14 mouse cellular contexts compared by ENCODE assay signal in the genomic region with DNA sequence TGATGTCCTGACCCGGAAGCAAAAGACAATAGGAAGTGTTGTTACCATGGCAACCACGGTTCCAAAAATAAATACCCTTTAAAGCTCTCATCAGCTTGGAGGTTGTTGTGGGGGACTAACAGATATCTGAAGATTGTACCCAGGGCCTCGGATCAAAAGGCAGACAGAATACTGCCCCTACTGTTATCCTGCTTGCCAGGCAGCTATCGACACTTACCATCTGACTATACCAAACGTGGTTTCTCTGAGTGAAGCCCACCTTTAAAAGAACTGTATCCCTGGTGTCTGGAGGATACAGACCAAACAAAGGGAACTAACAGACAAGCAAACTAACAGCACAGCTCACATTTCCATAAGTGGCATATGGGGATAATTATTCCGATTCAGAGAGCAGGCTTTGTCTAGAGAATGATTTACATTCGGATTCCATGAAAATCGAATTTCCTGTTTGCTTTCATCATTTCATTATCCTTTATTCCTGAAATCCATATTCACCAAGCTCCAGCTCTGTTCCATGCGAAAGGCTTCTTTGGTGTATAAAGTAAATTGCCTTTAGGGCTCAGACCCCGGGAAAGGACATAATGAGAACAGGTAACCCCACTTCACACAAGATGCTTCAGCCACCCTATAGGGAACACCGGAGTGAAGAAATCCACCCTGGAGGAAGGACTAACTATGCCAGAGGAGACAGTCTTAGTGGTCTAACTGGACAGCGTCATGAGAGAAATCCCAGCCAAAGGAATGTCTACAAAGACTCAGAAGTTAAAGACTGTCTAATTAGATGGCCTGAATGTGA.
DNase-seq lines count a peak whose midpoint lies in the region; ATAC-seq lines count a peak whose summit lies in the region.
"Had no signal": no experiment of that assay in that cellular context is flagged by ENCODE, and none has a peak within 500 bp of the region (broad histone marks: within the 10 kb centered on the region; RNA-seq: fewer than 3 reads in every experiment).

No protein-coding gene starts in this region.

- peak; percentile 78 for ATAC-seq in forebrain, embryonic 14.5 days
- peak; percentile 48 for ATAC-seq in midbrain, embryonic 13.5 days
- ATAC-seq: intestine, embryonic 15.5 days had no signal

- 45% methylated on average over 12 of the region's 12 CpGs for WGBS in forebrain, embryonic 14.5 days
- 44% methylated on average over 12 of the region's 12 CpGs for WGBS in midbrain, embryonic 13.5 days

- DNase-seq in embryo, embryonic 10.5 days (ENCODE audit: low spot score): peak; percentile 34
- DNase-seq in embryo, embryonic 10 days (ENCODE audit: low spot score): no peak
- DNase-seq in R1 (ENCODE audit: low read depth, low spot score): peak; percentile 77
- DNase-seq in forebrain, embryonic 14.5 days (ENCODE audit: low spot score): peak; percentile 80
- DNase-seq in cerebellum, adult 11-12 months: no peak
- DNase-seq in cerebellum, postnatal 36 days: no peak
- no peak for DNase-seq in thymus, postnatal 10 days (ENCODE audit: low spot score in 2 of 2)
- DNase-seq: adrenal gland, adult 2 months; cerebellum, adult 8-10 months; spleen, adult 18-20 months had no signal

- H3K27ac ChIP-seq in forebrain, embryonic 14.5 days (ENCODE audit: low read depth, low read length): peak overlapping the region; percentile 78
- H3K27ac ChIP-seq in midbrain, embryonic 13.5 days: peak overlapping the region; percentile 41
- H3K27ac ChIP-seq: intestine, embryonic 15.5 days; limb, embryonic 10.5 days; macrophage had no signal

- peaks cover 13% of the 10 kb centered on the region; the same call in 1 of the 2 replicates for H3K4me1 ChIP-seq in forebrain, embryonic 14.5 days (ENCODE audit: control insufficient read depth, insufficient read depth, low read length)
- peaks cover 16% of the 10 kb centered on the region for H3K4me1 ChIP-seq in midbrain, embryonic 13.5 days (replicated peaks)
- H3K4me1 ChIP-seq: intestine, embryonic 15.5 days had no signal

- no peaks in the 10 kb centered on the region for H3K9me3 ChIP-seq in forebrain, embryonic 14.5 days (replicated peaks; ENCODE audit: control insufficient read depth, low read length)
- H3K9me3 ChIP-seq in midbrain, embryonic 13.5 days: no peaks in the 10 kb centered on the region
- H3K9me3 ChIP-seq: intestine, embryonic 15.5 days; limb, embryonic 10.5 days had no signal

- no peak overlapping the region for H3K4me3 ChIP-seq in forebrain, embryonic 14.5 days (ENCODE audit: low read depth, low read length)
- H3K4me3 ChIP-seq in midbrain, embryonic 13.5 days (replicated peaks): no peak overlapping the region
- H3K4me3 ChIP-seq: intestine, embryonic 15.5 days; limb, embryonic 10.5 days had no signal

- H3K4me2 ChIP-seq in forebrain, embryonic 14.5 days (ENCODE audit: low read length): no peak overlapping the region
- H3K4me2 ChIP-seq in midbrain, embryonic 13.5 days (replicated peaks): no peak overlapping the region
- H3K4me2 ChIP-seq: intestine, embryonic 15.5 days had no signal

- no peaks in the 10 kb centered on the region for H3K27me3 ChIP-seq in forebrain, embryonic 14.5 days (replicated peaks; ENCODE audit: control insufficient read depth, insufficient read depth, low read length)
- no peaks in the 10 kb centered on the region for H3K27me3 ChIP-seq in midbrain, embryonic 13.5 days
- H3K27me3 ChIP-seq: intestine, embryonic 15.5 days had no signal

- no peak overlapping the region for H3K9ac ChIP-seq in forebrain, embryonic 14.5 days (ENCODE audit: low read length)
- no peak overlapping the region for H3K9ac ChIP-seq in midbrain, embryonic 13.5 days (replicated peaks)
- H3K9ac ChIP-seq: intestine, embryonic 15.5 days had no signal

- no peaks in the 10 kb centered on the region for H3K36me3 ChIP-seq in forebrain, embryonic 14.5 days (ENCODE audit: control insufficient read depth, insufficient read depth, low read length)
- H3K36me3 ChIP-seq in midbrain, embryonic 13.5 days: no peaks in the 10 kb centered on the region
- H3K36me3 ChIP-seq: intestine, embryonic 15.5 days; limb, embryonic 10.5 days had no signal

Comparison
In these comparisons a context has a peak if more than half of its experiments do, and no peak if none do; other contexts are left out.
1. DNase-seq: peak in embryo, embryonic 10.5 days (single experiment), R1 (single experiment) and forebrain, embryonic 14.5 days (single experiment); none in embryo, embryonic 10 days (single experiment), cerebellum, adult 11-12 months (single experiment), cerebellum, postnatal 36 days (0 of 2) and thymus, postnatal 10 days (0 of 2).